Mouse (Mus musculus): Measurements from ENCODE around the gene Fam3b. TPM values are rescaled to one million over a fixed set of nuclear protein-coding genes. Genes with fewer than 3 reads are reported as not detected.

Fam3b gene
- polyA plus RNA-seq, 1 experiment from 2014 or later: not detected

GRCm38 (mm10) chr16:97443670-97444263 is 70.8 kb downstream of the Fam3b start:
- Histone ChIP-seq H3K4me2 (ENCODE audit: low read length) (no peak overlapping the region), H3K9me3 (replicated peaks; ENCODE audit: control insufficient read depth, low read length) (no peaks in the 10 kb centered on the region), H3K4me1 (ENCODE audit: control insufficient read depth, insufficient read depth, low read length) (no peaks in the 10 kb centered on the region), H3K4me3 (ENCODE audit: low read depth, low read length) (no peak overlapping the region), H3K36me3 (ENCODE audit: control insufficient read depth, insufficient read depth, low read length) (no peaks in the 10 kb centered on the region), H3K9ac (ENCODE audit: low read length) (no peak overlapping the region), H3K27ac (ENCODE audit: low read depth, low read length) (no peak overlapping the region), H3K27me3 (replicated peaks; ENCODE audit: control insufficient read depth, insufficient read depth, low read length) (no peaks in the 10 kb centered on the region)
- ATAC-seq: peak; percentile 58; the same call in 1 of the 2 replicates
- peak; percentile 75 for DNase-seq (ENCODE audit: low spot score)
- 54% methylated on average over 14 of the region's 14 CpGs for WGBS

- H3K9ac ChIP-seq (ENCODE audit: low read length): no peak overlapping the region
- DNase-seq (ENCODE audit: low spot score) (no peak), ATAC-seq (no peak)
- H3K27me3 ChIP-seq (replicated peaks; ENCODE audit: control insufficient read depth, insufficient read depth, low read length): no peaks in the 10 kb centered on the region
- H3K27ac ChIP-seq (ENCODE audit: low read depth, low read length): no peak overlapping the region
- no peaks in the 10 kb centered on the region for H3K36me3 ChIP-seq (ENCODE audit: control insufficient read depth, insufficient read depth, low read length)
- H3K4me1 ChIP-seq (ENCODE audit: control insufficient read depth, insufficient read depth, low read length): no peaks in the 10 kb centered on the region
- no peak overlapping the region for H3K4me2 ChIP-seq (ENCODE audit: low read length)
- WGBS: 92% methylated on average over 9 of the region's 9 CpGs
- H3K9me3 ChIP-seq (replicated peaks; ENCODE audit: control insufficient read depth, low read length): no peaks in the 10 kb centered on the region
- H3K4me3 ChIP-seq (ENCODE audit: low read depth, low read length): no peak overlapping the region
Measured at GRCm38 (mm10) chr16:97441967-97442366, 72.6 kb downstream of the Fam3b start.

GRCm38 (mm10) chr16:97438191-97438590 is 76.4 kb downstream of the Fam3b start:
- Histone ChIP-seq H3K4me1 (ENCODE audit: control insufficient read depth, insufficient read depth, low read length) (no peaks in the 10 kb centered on the region), H3K36me3 (ENCODE audit: control insufficient read depth, insufficient read depth, low read length) (no peaks in the 10 kb centered on the region), H3K4me2 (ENCODE audit: low read length) (no peak overlapping the region), H3K27ac (ENCODE audit: low read depth, low read length) (no peak overlapping the region; the same call in 1 of the 2 replicates), H3K9me3 (replicated peaks; ENCODE audit: control insufficient read depth, low read length) (no peaks in the 10 kb centered on the region), H3K4me3 (ENCODE audit: low read depth, low read length) (no peak overlapping the region), H3K9ac (ENCODE audit: low read length) (no peak overlapping the region), H3K27me3 (replicated peaks; ENCODE audit: control insufficient read depth, insufficient read depth, low read length) (no peaks in the 10 kb centered on the region)
- ATAC-seq (peak; percentile 60; the same call in 1 of the 2 replicates), DNase-seq (ENCODE audit: low spot score) (peak; percentile 51)
- WGBS: 57% methylated on average over 3 of the region's 3 CpGs

GRCm38 (mm10) chr16:97437448-97438056 is 77.1 kb downstream of the Fam3b start:
- DNase-seq (ENCODE audit: low spot score) (peak; percentile 67), ATAC-seq (peak; percentile 65)
- H3K9ac ChIP-seq (ENCODE audit: low read length): no peak overlapping the region
- no peak overlapping the region for H3K27ac ChIP-seq (ENCODE audit: low read depth, low read length)
- no peaks in the 10 kb centered on the region for H3K27me3 ChIP-seq (replicated peaks; ENCODE audit: control insufficient read depth, insufficient read depth, low read length)
- no peaks in the 10 kb centered on the region for H3K36me3 ChIP-seq (ENCODE audit: control insufficient read depth, insufficient read depth, low read length)
- WGBS: 13% methylated on average over 1 of the region's 1 CpGs
- H3K4me1 ChIP-seq (ENCODE audit: control insufficient read depth, insufficient read depth, low read length): no peaks in the 10 kb centered on the region
- H3K4me3 ChIP-seq (ENCODE audit: low read depth, low read length): no peak overlapping the region
- no peaks in the 10 kb centered on the region for H3K9me3 ChIP-seq (replicated peaks; ENCODE audit: control insufficient read depth, low read length)
- no peak overlapping the region for H3K4me2 ChIP-seq (ENCODE audit: low read length)

GRCm38 (mm10) chr16:97434206-97434605 is 80.4 kb downstream of the Fam3b start:
- H3K4me2 ChIP-seq (ENCODE audit: low read length): no peak overlapping the region
- ATAC-seq (no peak), DNase-seq (ENCODE audit: low spot score) (peak; percentile 41)
- H3K4me3 ChIP-seq (ENCODE audit: low read depth, low read length): no peak overlapping the region
- no peak overlapping the region for H3K27ac ChIP-seq (ENCODE audit: low read depth, low read length)
- no peak overlapping the region for H3K9ac ChIP-seq (ENCODE audit: low read length)
- WGBS: 66% methylated on average over 2 of the region's 2 CpGs
- no peaks in the 10 kb centered on the region for H3K4me1 ChIP-seq (ENCODE audit: control insufficient read depth, insufficient read depth, low read length)
- no peaks in the 10 kb centered on the region for H3K36me3 ChIP-seq (ENCODE audit: control insufficient read depth, insufficient read depth, low read length)
- no peaks in the 10 kb centered on the region for H3K9me3 ChIP-seq (replicated peaks; ENCODE audit: control insufficient read depth, low read length)
- H3K27me3 ChIP-seq (replicated peaks; ENCODE audit: control insufficient read depth, insufficient read depth, low read length): no peaks in the 10 kb centered on the region

GRCm38 (mm10) chr16:97431328-97431727 is 83.3 kb downstream of the Fam3b start:
- Histone ChIP-seq H3K36me3 (ENCODE audit: control insufficient read depth, insufficient read depth, low read length) (no peaks in the 10 kb centered on the region), H3K4me3 (ENCODE audit: low read depth, low read length) (no peak overlapping the region), H3K4me2 (ENCODE audit: low read length) (no peak overlapping the region), H3K27ac (ENCODE audit: low read depth, low read length) (no peak overlapping the region), H3K4me1 (ENCODE audit: control insufficient read depth, insufficient read depth, low read length) (no peaks in the 10 kb centered on the region), H3K27me3 (replicated peaks; ENCODE audit: control insufficient read depth, insufficient read depth, low read length) (no peaks in the 10 kb centered on the region), H3K9me3 (replicated peaks; ENCODE audit: control insufficient read depth, low read length) (no peaks in the 10 kb centered on the region), H3K9ac (ENCODE audit: low read length) (no peak overlapping the region)
- ATAC-seq (no peak), DNase-seq (ENCODE audit: low spot score) (no peak)
- WGBS: 85% methylated on average over 4 of the region's 4 CpGs

GRCm38 (mm10) chr16:97430091-97430490 is 84.5 kb downstream of the Fam3b start:
- DNase-seq (ENCODE audit: low spot score) (no peak), ATAC-seq (no peak)
- Histone ChIP-seq H3K4me2 (ENCODE audit: low read length) (no peak overlapping the region), H3K27me3 (replicated peaks; ENCODE audit: control insufficient read depth, insufficient read depth, low read length) (no peaks in the 10 kb centered on the region), H3K36me3 (ENCODE audit: control insufficient read depth, insufficient read depth, low read length) (no peaks in the 10 kb centered on the region), H3K4me3 (ENCODE audit: low read depth, low read length) (no peak overlapping the region), H3K4me1 (ENCODE audit: control insufficient read depth, insufficient read depth, low read length) (no peaks in the 10 kb centered on the region), H3K9me3 (replicated peaks; ENCODE audit: control insufficient read depth, low read length) (no peaks in the 10 kb centered on the region), H3K9ac (ENCODE audit: low read length) (no peak overlapping the region), H3K27ac (ENCODE audit: low read depth, low read length) (no peak overlapping the region)
- 91% methylated on average over 4 of the region's 4 CpGs for WGBS

GRCm38 (mm10) chr16:97428026-97428425 is 86.6 kb downstream of the Fam3b start:
- H3K4me2 ChIP-seq (ENCODE audit: low read length): no peak overlapping the region
- H3K4me3 ChIP-seq (ENCODE audit: low read depth, low read length): no peak overlapping the region
- H3K9me3 ChIP-seq (replicated peaks; ENCODE audit: control insufficient read depth, low read length): no peaks in the 10 kb centered on the region
- DNase-seq (ENCODE audit: low spot score) (no peak), ATAC-seq (no peak)
- no peak overlapping the region for H3K9ac ChIP-seq (ENCODE audit: low read length)
- no peaks in the 10 kb centered on the region for H3K27me3 ChIP-seq (replicated peaks; ENCODE audit: control insufficient read depth, insufficient read depth, low read length)
- no peaks in the 10 kb centered on the region for H3K36me3 ChIP-seq (ENCODE audit: control insufficient read depth, insufficient read depth, low read length)
- WGBS: 84% methylated on average over 3 of the region's 3 CpGs
- H3K4me1 ChIP-seq (ENCODE audit: control insufficient read depth, insufficient read depth, low read length): no peaks in the 10 kb centered on the region
- H3K27ac ChIP-seq (ENCODE audit: low read depth, low read length): no peak overlapping the region

GRCm38 (mm10) chr16:97423627-97424026 is 91.0 kb downstream of the Fam3b start:
- no peaks in the 10 kb centered on the region for H3K36me3 ChIP-seq (ENCODE audit: control insufficient read depth, insufficient read depth, low read length)
- 88% methylated on average over 1 of the region's 1 CpGs for WGBS
- DNase-seq (ENCODE audit: low spot score) (no peak), ATAC-seq (no peak)
- no peaks in the 10 kb centered on the region for H3K27me3 ChIP-seq (replicated peaks; ENCODE audit: control insufficient read depth, insufficient read depth, low read length)
- H3K4me2 ChIP-seq (ENCODE audit: low read length): no peak overlapping the region
- no peaks in the 10 kb centered on the region for H3K9me3 ChIP-seq (replicated peaks; ENCODE audit: control insufficient read depth, low read length)
- no peaks in the 10 kb centered on the region for H3K4me1 ChIP-seq (ENCODE audit: control insufficient read depth, insufficient read depth, low read length)
- H3K4me3 ChIP-seq (ENCODE audit: low read depth, low read length): no peak overlapping the region
- H3K27ac ChIP-seq (ENCODE audit: low read depth, low read length): no peak overlapping the region
- no peak overlapping the region for H3K9ac ChIP-seq (ENCODE audit: low read length)

Measured in forebrain, embryonic 14.5 days (tissue).